Mouse (Mus musculus) intestine, embryonic 14.5 days (tissue): Measurements from ENCODE around the gene Kdelr2. TPM values are rescaled to one million over a fixed set of nuclear protein-coding genes. Genes with fewer than 3 reads are reported as not detected.

Experiments used
- ATAC-seq: fragments of 200-750 bp; cut with Nextera tagmentation; replicated peaks from 2 replicates; pipeline ENCODE4 v1.8.0; 2017; ENCODE audit warnings: low read depth, moderate number of reproducible peaks, moderate TSS enrichment, moderate library complexity; ENCODE audit not compliant: low FRiP score, low TSS enrichment
- DNase-seq: peaks from one replicate; pipeline ENCODE4 v3.0.0-alpha.2; 2018; ENCODE audit warnings: low spot score
- H3K27ac ChIP-seq: fragments of 300-500 bp; sonication (generic); 2 replicates; pipeline ENCODE4 v1.5.1; 2014; ENCODE audit warnings: low read depth, mild to moderate bottlenecking, control low read depth
- H3K27me3 ChIP-seq: fragments of 300-500 bp; sonication (generic); replicated peaks from 2 replicates; pipeline ENCODE4 v1.6.1; 2014; ENCODE audit warnings: low read length, control low read depth; ENCODE audit not compliant: control insufficient read depth, insufficient read depth
- H3K36me3 ChIP-seq: fragments of 300-500 bp; sonication (generic); 2 replicates; pipeline ENCODE4 v1.6.1; 2014; ENCODE audit warnings: low read length, control low read depth; ENCODE audit not compliant: control insufficient read depth, insufficient read depth
- H3K4me1 ChIP-seq: fragments of 300-500 bp; sonication (generic); replicated peaks from 2 replicates; pipeline ENCODE4 v1.6.1; 2014; ENCODE audit warnings: low read length, control low read depth, mixed read lengths; ENCODE audit not compliant: control insufficient read depth, insufficient read depth
- H3K4me2 ChIP-seq: fragments of 300-500 bp; sonication (generic); 2 replicates; pipeline ENCODE4 v1.6.1; 2014; ENCODE audit warnings: low read length
- H3K4me3 ChIP-seq: fragments of 300-500 bp; sonication (generic); 2 replicates; pipeline ENCODE4 v1.5.1; 2014; ENCODE audit warnings: low read depth, low read length, control low read depth, mixed read lengths
- H3K9ac ChIP-seq: fragments of 300-500 bp; sonication (generic); 2 replicates; pipeline ENCODE4 v1.6.1; 2014; ENCODE audit warnings: mild to moderate bottlenecking, low read length
- H3K9me3 ChIP-seq: fragments of 300-500 bp; sonication (generic); 2 replicates; pipeline ENCODE4 v1.6.1; 2016; ENCODE audit warnings: low read length, control low read depth; ENCODE audit not compliant: control insufficient read depth
- WGBS: fragments of 180-500 bp; shearing (Covaris S2); extraction: QIAGEN DNeasy Blood & Tissue Kit; methylation state at CpG from one replicate; pipeline ENCODE4 v1.1.7; 2014; 5-methylcytosine and 5-hydroxymethylcytosine counted together
- polyA plus RNA-seq: library from polyadenylated mRNA; unstranded; fragments of >200 nt; fragmentation: Nextera tagmentation; extraction: Ambion mirVana; gene quantifications from 2 replicates; pipeline ENCODE4 v1.2.1, GENCODE M21; 2014

Kdelr2 gene
- polyA plus RNA-seq, 1 experiment from 2014 or later, result 337 TPM

DNA sequence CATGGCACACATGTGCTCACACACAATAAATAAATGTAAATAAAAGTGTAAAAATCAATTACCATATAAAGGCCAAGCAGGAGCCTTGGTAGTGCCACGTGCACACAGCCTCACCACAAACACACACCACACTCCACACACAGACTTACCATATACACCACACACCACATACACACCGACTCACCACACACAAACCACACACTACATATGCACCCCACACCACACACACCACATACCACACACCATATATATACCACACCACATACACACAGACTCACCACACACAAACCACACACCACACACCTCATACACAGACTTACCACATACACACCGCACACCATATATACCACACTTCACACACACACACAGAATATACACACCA, 67.5 kb downstream of the Kdelr2 start:
- Histone ChIP-seq H3K27ac (peak overlapping the region; percentile 60; the same call in 1 of the 2 replicates), H3K4me1 (no peaks in the 10 kb centered on the region; the same call in 1 of the 2 replicates), H3K9ac (no peak overlapping the region), H3K27me3 (no peaks in the 10 kb centered on the region), H3K4me2 (no peak overlapping the region), H3K36me3 (peaks cover 24% of the 10 kb centered on the region; the same call in 1 of the 2 replicates), H3K9me3 (no peaks in the 10 kb centered on the region), H3K4me3 (no peak overlapping the region)
- WGBS, result 86% methylated on average over 3 of the region's 3 CpGs
- DNase-seq (no peak), ATAC-seq (no peak; the same call in 1 of the 2 replicates)

Other genes starting within 250 kb of the Kdelr2 start
- gene Rbak, start 223.1 kb upstream of the Kdelr2 start, polyA plus RNA-seq, result 9.6 and 11.6 TPM in 2 replicates
- not detected in 2 replicates for gene Spdye4b, start 222.8 kb upstream of the Kdelr2 start, polyA plus RNA-seq
- not detected in 2 replicates for gene Spdye4a, start 176.9 kb upstream of the Kdelr2 start, polyA plus RNA-seq
- gene Zfp12, start 168.7 kb upstream of the Kdelr2 start, polyA plus RNA-seq, result 14.0 and 16.6 TPM in 2 replicates
- gene Zfp316, start 133.8 kb upstream of the Kdelr2 start, polyA plus RNA-seq, result 1.2 and 2.0 TPM in 2 replicates
- gene Zfp853, start 110.2 kb upstream of the Kdelr2 start, polyA plus RNA-seq, result not detected in 2 replicates
- gene E130309D02Rik, start 88.5 kb upstream of the Kdelr2 start, polyA plus RNA-seq, result 35.7 and 37.5 TPM in 2 replicates
- 73.5 and 78.4 TPM in 2 replicates for gene Zdhhc4, start 74.6 kb upstream of the Kdelr2 start, polyA plus RNA-seq
- gene Grid2ip, start 46.5 kb upstream of the Kdelr2 start, polyA plus RNA-seq, result 0.28 and 0.30 TPM in 2 replicates
- 9.3 and 10.3 TPM in 2 replicates for gene Daglb, start 60.7 kb downstream of the Kdelr2 start, polyA plus RNA-seq
- gene Rac1, start 124.2 kb downstream of the Kdelr2 start, polyA plus RNA-seq, result 439 and 475 TPM in 2 replicates
- gene Cyth3, start 218.6 kb downstream of the Kdelr2 start, polyA plus RNA-seq, result 51.6 and 52.2 TPM in 2 replicates